Mouse (Mus musculus): Measurements from ENCODE around the gene Nebl. TPM values are rescaled to one million over a fixed set of nuclear protein-coding genes. Genes with fewer than 3 reads are reported as not detected.
A peak's percentile ranks its signal among the peaks of the same experiment; 100 is the strongest.

The Nebl gene
- polyA plus RNA-seq, 1 experiment from 2014 or later: 4.6 TPM

DNA sequence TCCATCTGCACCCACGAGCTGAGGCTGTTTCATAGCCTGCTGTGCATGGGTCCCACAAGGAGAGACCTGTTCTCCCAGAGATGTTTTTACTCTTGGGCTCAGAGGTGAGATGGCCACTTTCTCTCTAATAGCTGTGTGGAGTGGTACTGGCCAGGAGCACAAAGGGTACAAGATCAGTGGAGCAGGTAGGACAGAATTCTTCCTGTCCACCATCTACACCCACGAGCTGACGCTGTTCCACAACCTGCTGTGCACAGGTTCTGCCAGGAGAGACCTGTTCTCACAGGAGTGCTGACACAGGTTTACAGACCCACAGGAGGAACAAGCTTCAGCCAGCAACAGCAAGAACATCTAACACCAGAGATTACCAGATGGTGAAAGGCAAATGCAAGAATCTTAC is 155.6 kb downstream of the Nebl start:
- WGBS: 75% methylated on average over 3 of the region's 3 CpGs
- no peak for DNase-seq (ENCODE audit: low spot score)
- Histone ChIP-seq H3K4me3 (ENCODE audit: low read depth, low read length) (no peak overlapping the region), H3K27ac (ENCODE audit: low read depth, low read length) (no peak overlapping the region), H3K4me1 (replicated peaks; ENCODE audit: control insufficient read depth, insufficient read depth, low read length) (no peaks in the 10 kb centered on the region), H3K27me3 (ENCODE audit: control insufficient read depth, insufficient read depth, low read length) (no peaks in the 10 kb centered on the region), H3K4me2 (ENCODE audit: low read depth, low read length, severe bottlenecking) (no peak overlapping the region), H3K9ac (ENCODE audit: low read length) (no peak overlapping the region), H3K36me3 (ENCODE audit: control insufficient read depth, insufficient read depth, low read length) (no peaks in the 10 kb centered on the region), H3K9me3 (ENCODE audit: control insufficient read depth, low read length) (no peaks in the 10 kb centered on the region)
- no peak for ATAC-seq (replicated peaks; ENCODE audit: low FRiP score)

DNA sequence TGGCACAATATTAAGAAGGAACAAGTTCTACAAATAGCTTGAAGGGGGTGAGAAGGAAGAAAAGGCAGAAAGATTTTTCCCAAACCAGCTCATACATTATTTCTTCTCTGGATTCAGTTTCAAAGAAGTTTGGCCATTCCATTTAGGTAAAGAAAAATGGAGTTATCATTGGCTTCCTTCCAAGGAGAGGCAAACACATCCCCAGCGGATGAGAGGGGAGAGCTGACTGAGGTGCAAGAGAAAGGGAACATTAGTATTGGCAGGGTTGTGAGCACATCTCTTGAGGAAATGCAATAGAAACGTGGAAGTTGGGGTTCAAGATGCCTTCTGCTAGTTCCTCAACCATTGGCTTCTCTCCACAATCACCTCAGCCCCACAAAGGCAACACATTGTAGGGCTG is 159.5 kb downstream of the Nebl start:
- WGBS: 85% methylated on average over 2 of the region's 2 CpGs

DNA sequence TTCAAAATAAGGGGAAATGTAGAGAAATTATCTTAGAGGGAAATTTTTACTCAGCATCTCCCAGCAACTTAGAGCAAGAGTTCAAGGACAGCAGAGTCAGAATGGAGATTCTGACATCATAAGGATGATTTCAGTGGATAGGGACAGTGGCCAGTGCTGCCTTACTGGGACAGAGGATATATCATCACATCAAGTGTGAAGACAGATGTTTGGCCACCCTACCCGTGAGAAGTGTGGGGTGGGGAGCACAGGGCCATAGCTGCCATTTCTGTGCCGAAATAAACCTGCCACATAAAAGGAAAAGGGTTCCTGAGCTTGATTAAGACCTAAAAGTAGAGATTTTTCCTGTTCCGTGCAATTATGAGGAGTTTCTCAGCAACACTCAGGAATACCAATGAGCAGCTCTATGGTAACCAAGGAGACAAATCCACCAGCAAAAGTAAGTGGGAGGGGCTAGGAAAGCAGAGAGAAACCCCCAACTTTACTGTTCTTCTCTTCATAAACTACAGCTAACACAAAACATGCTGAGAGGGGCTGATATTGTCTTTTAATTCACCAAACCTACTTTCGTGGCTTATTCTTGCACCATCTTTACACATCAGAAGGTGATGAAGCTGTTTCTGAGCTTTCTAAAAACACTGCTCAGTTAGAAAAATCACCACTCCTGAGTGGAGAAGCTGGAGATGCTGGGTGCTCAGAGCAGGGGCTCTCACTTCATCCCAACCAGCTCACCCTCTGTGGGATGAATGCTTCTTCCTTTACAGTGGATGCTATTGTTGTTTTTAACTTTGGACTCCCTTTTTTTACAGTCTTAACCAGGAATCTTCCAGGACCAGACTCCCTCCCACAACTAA is 172.1 kb downstream of the Nebl start:
- WGBS: 27% methylated on average over 4 of the region's 4 CpGs
- no peak overlapping the region for H3K9ac ChIP-seq (ENCODE audit: low read length)

More for the DNA sequence above, 159.5 kb downstream of the Nebl start:
- no peak for ATAC-seq (replicated peaks; ENCODE audit: low FRiP score)
- Histone ChIP-seq H3K4me1 (replicated peaks; ENCODE audit: control insufficient read depth, insufficient read depth, low read length) (no peaks in the 10 kb centered on the region), H3K4me2 (ENCODE audit: low read depth, low read length, severe bottlenecking) (no peak overlapping the region), H3K9ac (ENCODE audit: low read length) (no peak overlapping the region), H3K27me3 (ENCODE audit: control insufficient read depth, insufficient read depth, low read length) (no peaks in the 10 kb centered on the region), H3K36me3 (ENCODE audit: control insufficient read depth, insufficient read depth, low read length) (no peaks in the 10 kb centered on the region), H3K9me3 (ENCODE audit: control insufficient read depth, low read length) (no peaks in the 10 kb centered on the region), H3K4me3 (ENCODE audit: low read depth, low read length) (no peak overlapping the region), H3K27ac (ENCODE audit: low read depth, low read length) (no peak overlapping the region)
- DNase-seq (ENCODE audit: low spot score): no peak

DNA sequence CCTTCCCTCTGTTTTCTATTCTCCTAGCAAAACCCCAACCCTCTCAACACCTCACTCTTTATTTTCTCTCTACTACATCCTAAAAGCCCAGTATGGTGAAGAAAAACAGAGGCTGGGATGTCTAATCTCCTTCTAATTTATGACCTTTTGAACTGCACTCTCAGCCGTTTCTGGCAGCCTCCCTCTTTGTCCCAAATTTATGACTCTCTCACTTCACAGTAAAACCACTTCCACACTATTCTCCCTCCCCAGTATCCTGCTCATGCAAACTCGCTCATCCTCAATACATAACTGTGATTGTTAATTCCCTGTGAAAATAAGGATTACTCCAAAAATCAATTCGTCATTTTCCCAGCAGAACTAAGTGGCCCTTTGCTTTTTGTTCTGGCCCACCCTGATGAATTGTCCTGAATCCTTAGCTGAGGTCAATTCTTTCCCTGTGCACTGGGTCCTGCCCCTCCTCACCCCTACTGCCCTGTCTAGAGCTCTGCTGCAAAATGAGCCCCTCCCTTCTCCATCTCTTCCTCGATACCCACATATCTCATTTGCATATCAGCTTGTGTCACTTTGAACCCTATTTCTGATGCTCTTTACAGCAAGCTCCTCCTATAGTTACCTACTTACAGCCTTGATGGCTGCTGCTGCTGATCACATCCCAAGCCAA is 181.2 kb downstream of the Nebl start:
- Histone ChIP-seq H3K4me2 (ENCODE audit: low read depth, low read length, severe bottlenecking) (no peak overlapping the region), H3K4me1 (replicated peaks; ENCODE audit: control insufficient read depth, insufficient read depth, low read length) (no peaks in the 10 kb centered on the region), H3K4me3 (ENCODE audit: low read depth, low read length) (no peak overlapping the region), H3K27me3 (ENCODE audit: control insufficient read depth, insufficient read depth, low read length) (no peaks in the 10 kb centered on the region), H3K9me3 (ENCODE audit: control insufficient read depth, low read length) (no peaks in the 10 kb centered on the region), H3K27ac (ENCODE audit: low read depth, low read length) (no peak overlapping the region), H3K9ac (ENCODE audit: low read length) (no peak overlapping the region), H3K36me3 (ENCODE audit: control insufficient read depth, insufficient read depth, low read length) (no peaks in the 10 kb centered on the region)
- WGBS: 29% methylated on average over 4 of the region's 4 CpGs
- DNase-seq (ENCODE audit: low spot score) (no peak), ATAC-seq (replicated peaks; ENCODE audit: low FRiP score) (no peak; the same call in 1 of the 2 replicates)

More for the DNA sequence above, 172.1 kb downstream of the Nebl start:
- ATAC-seq (replicated peaks; ENCODE audit: low FRiP score) (peak; percentile 81), DNase-seq (ENCODE audit: low spot score) (no peak)
- no peak overlapping the region for H3K27ac ChIP-seq (ENCODE audit: low read depth, low read length)
- no peak overlapping the region for H3K4me2 ChIP-seq (ENCODE audit: low read depth, low read length, severe bottlenecking)
- H3K4me1 ChIP-seq (replicated peaks; ENCODE audit: control insufficient read depth, insufficient read depth, low read length): no peaks in the 10 kb centered on the region
- no peaks in the 10 kb centered on the region for H3K27me3 ChIP-seq (ENCODE audit: control insufficient read depth, insufficient read depth, low read length)
- no peaks in the 10 kb centered on the region for H3K9me3 ChIP-seq (ENCODE audit: control insufficient read depth, low read length)
- H3K4me3 ChIP-seq (ENCODE audit: low read depth, low read length): no peak overlapping the region
- H3K36me3 ChIP-seq (ENCODE audit: control insufficient read depth, insufficient read depth, low read length): no peaks in the 10 kb centered on the region

DNA sequence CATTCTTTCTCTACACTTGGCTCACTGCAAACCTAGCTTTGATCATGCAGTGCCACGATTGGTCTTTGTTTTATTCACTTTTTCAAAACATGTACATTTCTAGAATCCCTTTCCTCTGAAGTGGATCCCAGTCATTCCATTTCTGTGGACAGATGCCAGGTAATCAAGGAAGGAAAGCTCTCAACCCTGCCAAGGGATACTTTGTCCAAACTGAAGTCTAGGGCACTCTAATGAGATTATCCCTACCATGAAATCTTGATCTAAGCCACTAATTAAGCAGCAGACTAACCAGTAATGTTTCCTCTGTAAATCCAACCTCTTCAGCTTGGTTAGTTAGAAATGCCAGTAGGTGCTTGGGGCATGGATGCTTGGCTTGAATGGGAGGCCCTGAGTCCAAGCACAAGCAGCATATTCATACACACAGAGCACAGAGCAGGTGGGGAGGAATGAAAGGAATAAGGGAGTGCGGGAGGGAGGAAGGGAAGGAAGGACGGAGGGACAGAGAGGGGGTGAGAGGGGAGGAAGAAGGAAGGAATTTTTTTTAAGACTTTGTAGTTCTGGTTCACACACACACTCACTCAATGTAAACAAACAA is 184.8 kb downstream of the Nebl start:
- Histone ChIP-seq H3K27ac (ENCODE audit: low read depth, low read length) (no peak overlapping the region), H3K27me3 (ENCODE audit: control insufficient read depth, insufficient read depth, low read length) (no peaks in the 10 kb centered on the region), H3K4me1 (replicated peaks; ENCODE audit: control insufficient read depth, insufficient read depth, low read length) (no peaks in the 10 kb centered on the region), H3K4me3 (ENCODE audit: low read depth, low read length) (no peak overlapping the region), H3K9ac (ENCODE audit: low read length) (no peak overlapping the region), H3K4me2 (ENCODE audit: low read depth, low read length, severe bottlenecking) (no peak overlapping the region), H3K9me3 (ENCODE audit: control insufficient read depth, low read length) (no peaks in the 10 kb centered on the region), H3K36me3 (ENCODE audit: control insufficient read depth, insufficient read depth, low read length) (no peaks in the 10 kb centered on the region)
- 52% methylated on average over 3 of the region's 3 CpGs for WGBS
- DNase-seq (ENCODE audit: low spot score): no peak
- no peak for ATAC-seq (replicated peaks; ENCODE audit: low FRiP score)

DNA sequence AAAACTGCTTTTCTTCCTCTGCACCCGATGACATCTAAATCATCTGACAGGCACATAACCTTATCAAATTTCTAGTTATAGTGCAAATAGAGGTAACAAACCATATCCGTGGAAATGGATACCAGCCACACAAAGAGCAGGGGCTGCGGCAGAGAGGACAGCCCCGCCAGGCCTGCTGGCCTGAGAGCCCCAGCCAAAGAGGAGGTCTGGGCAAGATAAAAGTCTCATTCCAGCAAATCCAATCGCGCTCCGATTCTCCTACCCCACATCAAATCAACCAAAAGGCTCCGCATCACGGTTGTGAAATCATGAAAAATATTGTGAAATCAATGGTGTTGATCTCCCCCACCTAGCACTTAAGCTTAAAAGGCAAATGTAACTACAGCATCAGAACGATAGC is 191.5 kb downstream of the Nebl start:
- DNase-seq (ENCODE audit: low spot score): no peak
- no peak for ATAC-seq (replicated peaks; ENCODE audit: low FRiP score)
- no peaks in the 10 kb centered on the region for H3K9me3 ChIP-seq (ENCODE audit: control insufficient read depth, low read length)
- no peaks in the 10 kb centered on the region for H3K36me3 ChIP-seq (ENCODE audit: control insufficient read depth, insufficient read depth, low read length)
- H3K4me2 ChIP-seq (ENCODE audit: low read depth, low read length, severe bottlenecking): no peak overlapping the region
- no peaks in the 10 kb centered on the region; the same call in 1 of the 2 replicates for H3K4me1 ChIP-seq (replicated peaks; ENCODE audit: control insufficient read depth, insufficient read depth, low read length)
- WGBS: 84% methylated on average over 10 of the region's 10 CpGs
- H3K27me3 ChIP-seq (ENCODE audit: control insufficient read depth, insufficient read depth, low read length): no peaks in the 10 kb centered on the region
- H3K27ac ChIP-seq (ENCODE audit: low read depth, low read length): no peak overlapping the region
- no peak overlapping the region for H3K4me3 ChIP-seq (ENCODE audit: low read depth, low read length)
- H3K9ac ChIP-seq (ENCODE audit: low read length): no peak overlapping the region

DNA sequence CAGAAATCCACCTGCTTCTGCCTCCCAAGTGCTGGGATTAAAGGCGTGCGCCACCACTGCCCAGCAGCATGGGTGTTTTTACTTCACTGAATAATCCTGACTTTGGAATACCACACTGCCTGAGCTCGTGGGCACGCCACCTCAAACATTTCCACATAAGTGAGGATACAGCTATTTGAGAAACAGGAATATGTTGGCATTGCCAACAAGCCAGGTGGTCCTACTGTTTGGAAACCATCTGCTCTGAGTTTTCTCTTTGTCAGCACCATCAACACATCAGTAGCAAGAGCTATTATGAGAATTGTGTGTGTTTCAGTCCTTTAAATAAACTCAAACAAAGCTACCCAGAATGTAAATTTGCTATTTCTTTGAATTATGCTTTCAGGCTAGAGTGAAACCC is 192.8 kb downstream of the Nebl start:
- no peaks in the 10 kb centered on the region for H3K36me3 ChIP-seq (ENCODE audit: control insufficient read depth, insufficient read depth, low read length)
- H3K4me2 ChIP-seq (ENCODE audit: low read depth, low read length, severe bottlenecking): no peak overlapping the region
- no peak overlapping the region for H3K27ac ChIP-seq (ENCODE audit: low read depth, low read length)
- 95% methylated on average over 4 of the region's 4 CpGs for WGBS
- DNase-seq (ENCODE audit: low spot score): no peak
- no peaks in the 10 kb centered on the region; the same call in 1 of the 2 replicates for H3K4me1 ChIP-seq (replicated peaks; ENCODE audit: control insufficient read depth, insufficient read depth, low read length)
- H3K27me3 ChIP-seq (ENCODE audit: control insufficient read depth, insufficient read depth, low read length): no peaks in the 10 kb centered on the region
- H3K4me3 ChIP-seq (ENCODE audit: low read depth, low read length): no peak overlapping the region
- H3K9me3 ChIP-seq (ENCODE audit: control insufficient read depth, low read length): no peaks in the 10 kb centered on the region
- H3K9ac ChIP-seq (ENCODE audit: low read length): no peak overlapping the region
- no peak for ATAC-seq (replicated peaks; ENCODE audit: low FRiP score)

DNA sequence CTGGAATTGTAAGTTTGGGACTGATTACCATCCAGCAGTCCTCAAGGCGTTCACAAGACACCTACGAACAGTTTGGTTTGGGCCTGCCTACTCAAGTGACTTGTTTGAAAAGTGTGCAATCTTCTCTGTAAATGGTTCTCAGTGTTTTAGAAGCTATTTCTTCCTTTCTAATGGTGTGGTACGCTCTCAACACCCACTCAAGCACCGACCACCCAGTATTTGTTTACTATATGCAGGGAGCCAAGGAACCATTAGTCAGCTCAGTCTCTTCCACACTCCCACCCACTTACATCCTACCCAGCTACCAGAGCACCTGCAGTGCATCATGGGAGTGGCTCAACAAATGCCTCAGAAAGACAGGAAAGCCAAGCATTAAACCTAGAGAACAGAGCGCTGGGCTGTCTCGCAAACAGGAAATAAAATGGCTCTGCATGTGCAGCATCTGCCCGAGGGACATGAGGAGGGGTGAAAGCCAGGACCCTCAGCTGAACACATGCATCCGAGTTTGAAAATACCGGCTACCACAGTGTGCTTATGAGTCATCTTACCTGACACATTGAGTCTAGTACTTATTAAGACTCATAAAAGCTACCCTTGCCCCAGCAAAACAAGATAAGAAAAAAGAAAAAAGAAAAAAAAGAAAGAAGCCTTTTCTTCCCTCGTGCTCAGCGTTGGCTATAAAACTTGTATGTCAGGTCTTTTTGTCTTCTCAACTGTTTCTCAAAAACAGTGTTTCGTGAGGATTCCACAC is 199.7 kb downstream of the Nebl start:
- DNase-seq (ENCODE audit: low spot score) (no peak), ATAC-seq (replicated peaks; ENCODE audit: low FRiP score) (no peak)
- H3K9ac ChIP-seq (ENCODE audit: low read length): no peak overlapping the region
- no peaks in the 10 kb centered on the region for H3K36me3 ChIP-seq (ENCODE audit: control insufficient read depth, insufficient read depth, low read length)
- no peak overlapping the region for H3K4me2 ChIP-seq (ENCODE audit: low read depth, low read length, severe bottlenecking)
- no peak overlapping the region for H3K4me3 ChIP-seq (ENCODE audit: low read depth, low read length)
- no peaks in the 10 kb centered on the region for H3K9me3 ChIP-seq (ENCODE audit: control insufficient read depth, low read length)
- H3K27me3 ChIP-seq (ENCODE audit: control insufficient read depth, insufficient read depth, low read length): no peaks in the 10 kb centered on the region
- 91% methylated on average over 12 of the region's 12 CpGs for WGBS
- H3K27ac ChIP-seq (ENCODE audit: low read depth, low read length): no peak overlapping the region
- H3K4me1 ChIP-seq (replicated peaks; ENCODE audit: control insufficient read depth, insufficient read depth, low read length): no peaks in the 10 kb centered on the region; the same call in 1 of the 2 replicates

All from forebrain, embryonic 11.5 days (tissue).